Mouse (Mus musculus) megakaryocyte, embryonic 14.5 days (primary cell): ENCODE measurements around the gene Cped1.

Experiments used
- FLI1 ChIP-seq: IDR thresholded peaks from 2 replicates; pipeline ENCODE4 v1.6.1; 2012; ENCODE audit warnings: low read length, inconsistent platforms, mixed read lengths
- GATA1 ChIP-seq: IDR thresholded peaks from 3 replicates; pipeline ENCODE4 v1.6.1; 2012; ENCODE audit warnings: mixed read lengths, low read length, inconsistent platforms, borderline replicate concordance

DNA sequence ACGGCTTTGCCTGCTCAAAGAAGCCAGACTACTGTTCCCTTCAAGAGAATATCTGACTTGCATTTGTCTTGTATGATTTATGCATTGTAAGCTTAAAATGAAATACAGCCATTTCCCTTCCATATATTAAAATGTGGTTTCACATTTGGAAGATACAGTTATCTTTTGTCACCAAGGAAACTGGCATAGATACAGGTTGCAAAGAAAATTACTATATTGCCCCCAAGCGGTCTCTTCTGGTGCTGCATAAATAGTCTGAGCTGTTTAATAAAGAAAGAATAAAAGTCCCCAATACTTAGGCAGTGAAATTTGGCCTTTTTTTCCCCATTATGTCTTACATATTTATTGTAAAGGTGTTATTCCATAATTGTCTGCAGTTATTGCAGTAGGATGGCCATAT is 112.0 kb downstream of the Cped1 start:
- TF ChIP-seq GATA1 (no peak), FLI1 (no peak)
